Mouse (Mus musculus): Measurements from ENCODE around the gene Cops2. TPM values are rescaled to one million over a fixed set of nuclear protein-coding genes. Genes with fewer than 3 reads are reported as not detected.
A peak's percentile ranks its signal among the peaks of the same experiment; 100 is the strongest.

The Cops2 gene
- polyA plus RNA-seq (2015; fragmentation: Nextera tagmentation; extraction: Ambion mirVana) = 86.1 and 90.3 TPM in 2 replicates

- under 1% methylated on average over 46 of the region's 54 CpGs for WGBS
- no peaks in the 10 kb centered on the region for H3K9me3 ChIP-seq
- H3K4me3 ChIP-seq = peak within 1 kb of the TSS; percentile 99
- H3K4me1 ChIP-seq = peaks cover 5% of the 10 kb centered on the region
- H3K27me3 ChIP-seq = no peaks in the 10 kb centered on the region
- ATAC-seq (ENCODE audit: low FRiP score, low read depth) = peak; percentile 98
- peak within 1 kb of the TSS; percentile 69 for H3K4me2 ChIP-seq (replicated peaks)
- peak within 1 kb of the TSS; percentile 82 for H3K27ac ChIP-seq
- H3K36me3 ChIP-seq = no peaks in the 10 kb centered on the region
- peak within 1 kb of the TSS; percentile 99 for H3K9ac ChIP-seq
Measured at GRCm38 (mm10) chr2:125858521-125859280, at the start of gene Cops2, which contains the start of gene Galk2. Gene Cops2, minus strand, starts transcription at chr2:125859139. Gene Galk2, plus strand, starts transcription at chr2:125859109.

- Histone ChIP-seq H3K36me3 (peaks cover 10% of the 10 kb centered on the region; the same call in 1 of the 2 replicates), H3K9me3 (no peaks in the 10 kb centered on the region), H3K4me2 (replicated peaks) (no peak overlapping the region), H3K27ac (no peak overlapping the region), H3K4me3 (no peak overlapping the region), H3K9ac (no peak overlapping the region), H3K27me3 (no peaks in the 10 kb centered on the region), H3K4me1 (no peaks in the 10 kb centered on the region)
- ATAC-seq (ENCODE audit: low FRiP score, low read depth) = no peak
- WGBS = 80% methylated on average over 4 of the region's 4 CpGs
Measured at GRCm38 (mm10) chr2:125907580-125908255, 48.8 kb upstream of the Cops2 start.

GRCm38 (mm10) chr2:125906407-125907066, 47.6 kb upstream of the Cops2 start:
- no peaks in the 10 kb centered on the region for H3K4me1 ChIP-seq
- H3K27me3 ChIP-seq = no peaks in the 10 kb centered on the region
- peaks cover 13% of the 10 kb centered on the region; the same call in 1 of the 2 replicates for H3K36me3 ChIP-seq
- no peak overlapping the region for H3K27ac ChIP-seq
- WGBS = 70% methylated on average over 4 of the region's 4 CpGs
- no peak overlapping the region for H3K4me3 ChIP-seq
- H3K9me3 ChIP-seq = no peaks in the 10 kb centered on the region
- ATAC-seq (ENCODE audit: low FRiP score, low read depth) = no peak
- H3K4me2 ChIP-seq (replicated peaks) = no peak overlapping the region
- no peak overlapping the region for H3K9ac ChIP-seq

GRCm38 (mm10) chr2:125901426-125901825, 42.5 kb upstream of the Cops2 start:
- peaks cover 28% of the 10 kb centered on the region for H3K36me3 ChIP-seq
- H3K27ac ChIP-seq = no peak overlapping the region
- H3K4me3 ChIP-seq = no peak overlapping the region
- H3K4me1 ChIP-seq = no peaks in the 10 kb centered on the region
- H3K27me3 ChIP-seq = no peaks in the 10 kb centered on the region
- H3K4me2 ChIP-seq (replicated peaks) = no peak overlapping the region
- no peaks in the 10 kb centered on the region for H3K9me3 ChIP-seq
- no peak for ATAC-seq (ENCODE audit: low FRiP score, low read depth)
- H3K9ac ChIP-seq = no peak overlapping the region
- 87% methylated on average over 3 of the region's 3 CpGs for WGBS

- H3K9me3 ChIP-seq = no peaks in the 10 kb centered on the region
- H3K4me2 ChIP-seq (replicated peaks) = no peak overlapping the region
- 86% methylated on average over 6 of the region's 6 CpGs for WGBS
- H3K27me3 ChIP-seq = no peaks in the 10 kb centered on the region
- H3K36me3 ChIP-seq = peaks cover 28% of the 10 kb centered on the region
- no peak overlapping the region for H3K9ac ChIP-seq
- no peaks in the 10 kb centered on the region for H3K4me1 ChIP-seq
- H3K27ac ChIP-seq = no peak overlapping the region
- no peak overlapping the region for H3K4me3 ChIP-seq
- ATAC-seq (ENCODE audit: low FRiP score, low read depth) = no peak
Measured at GRCm38 (mm10) chr2:125900797-125901410, 42.0 kb upstream of the Cops2 start.

- Histone ChIP-seq H3K4me3 (no peak overlapping the region), H3K4me1 (no peaks in the 10 kb centered on the region), H3K9me3 (no peaks in the 10 kb centered on the region), H3K27me3 (no peaks in the 10 kb centered on the region), H3K27ac (no peak overlapping the region), H3K36me3 (peaks cover 15% of the 10 kb centered on the region), H3K4me2 (replicated peaks) (no peak overlapping the region), H3K9ac (no peak overlapping the region)
- ATAC-seq (ENCODE audit: low FRiP score, low read depth) = no peak
- 86% methylated on average over 3 of the region's 3 CpGs for WGBS
Measured at GRCm38 (mm10) chr2:125896355-125896754, 37.4 kb upstream of the Cops2 start.

GRCm38 (mm10) chr2:125895099-125895498, 36.2 kb upstream of the Cops2 start:
- ATAC-seq (ENCODE audit: low FRiP score, low read depth) = no peak
- peaks cover 12% of the 10 kb centered on the region for H3K36me3 ChIP-seq

GRCm38 (mm10) chr2:125893096-125893495, 34.2 kb upstream of the Cops2 start:
- 40% methylated on average over 6 of the region's 6 CpGs for WGBS
- H3K36me3 ChIP-seq = peaks cover 7% of the 10 kb centered on the region; the same call in 1 of the 2 replicates
- H3K9ac ChIP-seq = no peak overlapping the region
- H3K27ac ChIP-seq = no peak overlapping the region
- H3K4me2 ChIP-seq (replicated peaks) = no peak overlapping the region
- no peaks in the 10 kb centered on the region for H3K4me1 ChIP-seq
- no peak for ATAC-seq (ENCODE audit: low FRiP score, low read depth)
- H3K4me3 ChIP-seq = no peak overlapping the region
- H3K27me3 ChIP-seq = no peaks in the 10 kb centered on the region
- no peaks in the 10 kb centered on the region for H3K9me3 ChIP-seq

More at GRCm38 (mm10) chr2:125895099-125895498, 36.2 kb upstream of the Cops2 start:
- Histone ChIP-seq H3K9me3 (no peaks in the 10 kb centered on the region), H3K4me2 (replicated peaks) (no peak overlapping the region), H3K4me3 (no peak overlapping the region), H3K27ac (no peak overlapping the region), H3K9ac (no peak overlapping the region), H3K27me3 (no peaks in the 10 kb centered on the region), H3K4me1 (no peaks in the 10 kb centered on the region)
- WGBS = 79% methylated on average over 4 of the region's 4 CpGs

- Histone ChIP-seq H3K27me3 (no peaks in the 10 kb centered on the region), H3K27ac (no peak overlapping the region), H3K9ac (no peak overlapping the region), H3K9me3 (no peaks in the 10 kb centered on the region), H3K36me3 (no peaks in the 10 kb centered on the region), H3K4me3 (no peak overlapping the region), H3K4me1 (no peaks in the 10 kb centered on the region), H3K4me2 (replicated peaks) (no peak overlapping the region)
- WGBS = 82% methylated on average over 4 of the region's 4 CpGs
- ATAC-seq (ENCODE audit: low FRiP score, low read depth) = no peak
Measured at GRCm38 (mm10) chr2:125885891-125886576, 27.1 kb upstream of the Cops2 start.

GRCm38 (mm10) chr2:125870159-125870558, 11.2 kb upstream of the Cops2 start:
- WGBS = 81% methylated on average over 3 of the region's 3 CpGs
- Histone ChIP-seq H3K9me3 (no peaks in the 10 kb centered on the region), H3K4me1 (peaks cover 12% of the 10 kb centered on the region; the same call in 1 of the 2 replicates), H3K36me3 (peaks cover 9% of the 10 kb centered on the region; the same call in 1 of the 2 replicates), H3K4me3 (no peak overlapping the region), H3K9ac (no peak overlapping the region), H3K27me3 (no peaks in the 10 kb centered on the region), H3K27ac (no peak overlapping the region), H3K4me2 (replicated peaks) (no peak overlapping the region)
- no peak for ATAC-seq (ENCODE audit: low FRiP score, low read depth)

- Histone ChIP-seq H3K4me2 (replicated peaks) (no peak overlapping the region), H3K9ac (no peak overlapping the region), H3K4me1 (peaks cover 12% of the 10 kb centered on the region; the same call in 1 of the 2 replicates), H3K36me3 (peaks cover 9% of the 10 kb centered on the region; the same call in 1 of the 2 replicates), H3K27ac (no peak overlapping the region), H3K4me3 (no peak overlapping the region), H3K9me3 (no peaks in the 10 kb centered on the region), H3K27me3 (no peaks in the 10 kb centered on the region)
- 79% methylated on average over 3 of the region's 3 CpGs for WGBS
- ATAC-seq (ENCODE audit: low FRiP score, low read depth) = no peak
Measured at GRCm38 (mm10) chr2:125868301-125868700, 9.4 kb upstream of the Cops2 start.
